Mouse (Mus musculus) thymus, postnatal 25 days (tissue): Measurements from ENCODE around the gene Rnf187.
"Not testable (repeated sequence)": the region's sequence is repeated elsewhere in the genome, so short reads cannot be mapped to it uniquely, and the experiment has no call there.

Experiments used
- DNase-seq: peaks from one replicate; pipeline ENCODE4 v3.0.0; 2022

Rnf187 gene

GRCm38 (mm10) chr11:58965001-58965760, 26.5 kb upstream of the Rnf187 start:
- no peak for DNase-seq

GRCm38 (mm10) chr11:58964216-58964615, 25.5 kb upstream of the Rnf187 start:
- no peak for DNase-seq

GRCm38 (mm10) chr11:58963543-58963942, 24.8 kb upstream of the Rnf187 start:
- DNase-seq = no peak

- no peak for DNase-seq
Observed at GRCm38 (mm10) chr11:58961364-58962177, 22.9 kb upstream of the Rnf187 start.

GRCm38 (mm10) chr11:58959921-58960465, 21.3 kb upstream of the Rnf187 start:
- peak; percentile 68 for DNase-seq

- no peak for DNase-seq
Observed at GRCm38 (mm10) chr11:58959186-58959825, 20.6 kb upstream of the Rnf187 start.

- no peak for DNase-seq
Observed at GRCm38 (mm10) chr11:58958536-58958935, 19.8 kb upstream of the Rnf187 start.

GRCm38 (mm10) chr11:58957226-58957914, 18.7 kb upstream of the Rnf187 start:
- DNase-seq = no peak

GRCm38 (mm10) chr11:58955868-58956257, 17.1 kb upstream of the Rnf187 start:
- DNase-seq = no peak

- DNase-seq = peak; percentile 45
Observed at GRCm38 (mm10) chr11:58955143-58955867, 16.6 kb upstream of the Rnf187 start.

- DNase-seq = peak; percentile 83
Observed at GRCm38 (mm10) chr11:58954420-58955142, 15.9 kb upstream of the Rnf187 start, which contains the start of the genes Hist3h2a and Trim17. TSS of gene Hist3h2a (plus strand) at chr11:58954685. TSS of gene Trim17 (plus strand) at chr11:58954685.

GRCm38 (mm10) chr11:58954170-58954419, 15.4 kb upstream of the Rnf187 start:
- not testable (repeated sequence) for DNase-seq

GRCm38 (mm10) chr11:58953351-58954169, 14.8 kb upstream of the Rnf187 start:
- DNase-seq = peak; percentile 67

GRCm38 (mm10) chr11:58951210-58951609, 12.5 kb upstream of the Rnf187 start:
- DNase-seq = no peak

- DNase-seq = no peak
Observed at GRCm38 (mm10) chr11:58949480-58950431, 11.0 kb upstream of the Rnf187 start.

GRCm38 (mm10) chr11:58948542-58949479, 10.1 kb upstream of the Rnf187 start, which contains the start of gene Hist3h2ba:
TSS of gene Hist3h2ba (plus strand) at chr11:58948920.
- peak; percentile 81 for DNase-seq

GRCm38 (mm10) chr11:58947798-58948528, 9.2 kb upstream of the Rnf187 start:
- peak; percentile 59 for DNase-seq
